Mouse (Mus musculus): ENCODE results near the gene Olfr702. TPM values are rescaled to one million over a fixed set of nuclear protein-coding genes. Genes with fewer than 3 reads are reported as not detected.

Gene Olfr702
- total RNA-seq, 1 experiment = not detected

GRCm38 (mm10) chr7:106788330-106788729 lies 45.4 kb downstream of the Olfr702 start:
- no peak overlapping the region for H3K9ac ChIP-seq (ENCODE audit: insufficient read depth, low read depth, low read length, poor library complexity, severe bottlenecking)
- TF ChIP-seq CHD2 (IDR thresholded peaks at IDR 0.05; ENCODE audit: low read depth, low read length) (no peak), ZC3H11A (IDR thresholded peaks at IDR 0.05; ENCODE audit: borderline replicate concordance, low read depth, low read length) (no peak), MAFK (IDR thresholded peaks at IDR 0.05; ENCODE audit: insufficient read depth, low read depth, low read length) (no peak), ZNF384 (IDR thresholded peaks at IDR 0.05; ENCODE audit: low read depth, low read length) (no peak), HCFC1 (IDR thresholded peaks at IDR 0.05; ENCODE audit: borderline replicate concordance, insufficient read depth, low read length) (no peak)
- DNase-seq (ENCODE audit: low read depth, low spot score) = no peak
- no peak overlapping the region for H3K27ac ChIP-seq (ENCODE audit: insufficient read depth, low read depth, low read length, poor library complexity, severe bottlenecking)
- no peaks in the 10 kb centered on the region for H3K9me3 ChIP-seq (ENCODE audit: control insufficient read depth, insufficient read depth, low read depth, low read length)
- H3K4me1 ChIP-seq (ENCODE audit: control insufficient read depth in 2 of 2, insufficient read depth in 2 of 2, low read length in 2 of 2, poor library complexity in 1 of 2) = no peaks in the 10 kb centered on the region
- H3K36me3 ChIP-seq (ENCODE audit: control insufficient read depth, insufficient read depth, low read length, poor library complexity, severe bottlenecking) = no peaks in the 10 kb centered on the region
- in situ Hi-C loops (cut with MboI; ENCODE audit: low sequenced_read_pairs in 2 of 2, unreplicated experiment in 2 of 2) = loop anchor here in 1 of 2 experiments (25.0 kb wide), 1 partner anchor 101 kb away; the partner anchor contains the start of genes Olfr693 and Olfr694
- H3K4me3 ChIP-seq (ENCODE audit: insufficient read depth in 1 of 2, low read depth in 1 of 2, low read length in 2 of 2, poor library complexity in 1 of 2, severe bottlenecking in 1 of 2) = no peak overlapping the region

Other genes with a start within 250 kb of the Olfr702 start
- gene Olfr693, start 153.3 kb downstream of the Olfr702 start, total RNA-seq (2012; rRNA removed) = not detected in 2 replicates
- not detected in 2 replicates for gene Olfr694, start 142.1 kb downstream of the Olfr702 start, total RNA-seq (2012; rRNA removed)
- gene Olfr695, start 117.5 kb downstream of the Olfr702 start, total RNA-seq (2012; rRNA removed) = not detected in 2 replicates
- gene Olfr697, start 91.5 kb downstream of the Olfr702 start, total RNA-seq (2012; rRNA removed) = not detected in 2 replicates
- gene Olfr698, start 78.5 kb downstream of the Olfr702 start, total RNA-seq (2012; rRNA removed) = not detected in 2 replicates
- gene Olfr699, start 40.7 kb downstream of the Olfr702 start, total RNA-seq (2012; rRNA removed) = 0.42 and 0.49 TPM in 2 replicates
- not detected in 2 replicates for gene Olfr700, start 25.1 kb downstream of the Olfr702 start, total RNA-seq (2012; rRNA removed)
- 0.31 TPM in 1 of 2 replicates, not detected in the other for gene Olfr701, start 19.8 kb downstream of the Olfr702 start, total RNA-seq (2012; rRNA removed)
- gene Olfr703, start 9.5 kb upstream of the Olfr702 start, total RNA-seq (2012; rRNA removed) = not detected in 2 replicates
- gene Olfr704, start 29.3 kb upstream of the Olfr702 start, total RNA-seq (2012; rRNA removed) = not detected in 2 replicates
- gene Olfr705, start 43.0 kb upstream of the Olfr702 start, total RNA-seq (2012; rRNA removed) = 0.13 and 0.26 TPM in 2 replicates
- gene Olfr706, start 54.3 kb upstream of the Olfr702 start, total RNA-seq (2012; rRNA removed) = not detected in 2 replicates
- not detected in 2 replicates for gene Olfr707, start 67.3 kb upstream of the Olfr702 start, total RNA-seq (2012; rRNA removed)
- gene Olfr1532-ps1, start 74.1 kb upstream of the Olfr702 start, total RNA-seq (2012; rRNA removed) = not detected in 2 replicates
- gene Olfr709-ps1, start 98.3 kb upstream of the Olfr702 start, total RNA-seq (2012; rRNA removed) = not detected in 2 replicates
- not detected in 2 replicates for gene Olfr710, start 114.4 kb upstream of the Olfr702 start, total RNA-seq (2012; rRNA removed)
- not detected in 2 replicates for gene Olfr6, start 130.0 kb upstream of the Olfr702 start, total RNA-seq (2012; rRNA removed)
- not detected in 2 replicates for gene Olfr711, start 141.6 kb upstream of the Olfr702 start, total RNA-seq (2012; rRNA removed)
- not detected in 2 replicates for gene Olfr2, start 172.2 kb upstream of the Olfr702 start, total RNA-seq (2012; rRNA removed)
- gene Olfr713, start 197.3 kb upstream of the Olfr702 start, total RNA-seq (2012; rRNA removed) = not detected in 2 replicates
- not detected in 2 replicates for gene Olfr714, start 237.1 kb upstream of the Olfr702 start, total RNA-seq (2012; rRNA removed)

All from ES-E14 (cell line).